Mouse (Mus musculus) CH12.LX (cell line): Measurements from ENCODE around the gene Tmem30b. TPM values are rescaled to one million over a fixed set of nuclear protein-coding genes. Genes with fewer than 3 reads are reported as not detected.
A peak's percentile ranks its signal among the peaks of the same experiment; 100 is the strongest.
"Not testable (repeated sequence)": the region's sequence is repeated elsewhere in the genome, so short reads cannot be mapped to it uniquely, and the experiment has no call there.

ENCODE experiments used
- DNase-seq: peaks from one replicate; pipeline ENCODE4 v3.0.0-alpha.2; 2013; ENCODE audit errors: extremely low read depth
- H3K27ac ChIP-seq: 2 replicates; pipeline ENCODE4 v1.5.1; 2012; ENCODE audit warnings: low read depth, mild to moderate bottlenecking, control low read depth, moderate library complexity; ENCODE audit not compliant: insufficient read depth
- H3K27me3 ChIP-seq: replicated peaks from 2 replicates; pipeline ENCODE3; 2012; ENCODE audit warnings: inconsistent platforms
- H3K36me3 ChIP-seq, 2 experiments: replicated peaks in 1 of 2; 2 replicates each; pipeline versions ENCODE3 to v1.6.1; 2012; ENCODE audit warnings: inconsistent platforms in 1 of 2, low read length in 1 of 2, mild to moderate bottlenecking in 1 of 2, mixed read lengths in 1 of 2, moderate library complexity in 1 of 2; ENCODE audit not compliant: control insufficient read depth in 1 of 2, insufficient read depth in 1 of 2
- H3K4me1 ChIP-seq, 2 experiments: 2 replicates each; pipeline ENCODE4 v1.6.1; 2012; ENCODE audit warnings: inconsistent platforms in 1 of 2, moderate library complexity in 1 of 2; ENCODE audit not compliant: insufficient read depth in 2 of 2, control insufficient read depth in 1 of 2
- H3K4me2 ChIP-seq: 2 replicates; pipeline ENCODE4 v1.6.1; 2012; ENCODE audit warnings: low read depth, mild to moderate bottlenecking, control low read depth; ENCODE audit not compliant: poor library complexity, insufficient read depth, severe bottlenecking
- H3K4me3 ChIP-seq, 3 experiments: fragments of 150-350 bp in 1 of 3; sonication (generic) in 1 of 3; replicated peaks in 1 of 3; 2 replicates each; pipeline versions ENCODE3 to v1.5.1; 2011 to 2012; ENCODE audit warnings: low read depth in 2 of 3, low read length in 2 of 3, mild to moderate bottlenecking in 2 of 3, moderate library complexity in 2 of 3, control low read depth in 1 of 3, improper control_type of control experiment in 1 of 3, inconsistent platforms in 1 of 3, mixed read lengths in 1 of 3; ENCODE audit not compliant: poor library complexity in 1 of 3
- H3K79me2 ChIP-seq: replicated peaks from 2 replicates; pipeline ENCODE4 v1.6.1; 2012; ENCODE audit warnings: mild to moderate bottlenecking, moderate library complexity; ENCODE audit not compliant: control insufficient read depth, poor library complexity, insufficient read depth, severe bottlenecking; ENCODE audit errors: extremely low read depth
- H3K9ac ChIP-seq: 2 replicates; pipeline ENCODE4 v1.6.1; 2012; ENCODE audit warnings: low read depth, mild to moderate bottlenecking, control low read depth, moderate library complexity; ENCODE audit not compliant: insufficient read depth
- H3K9me3 ChIP-seq: replicated peaks from 2 replicates; pipeline ENCODE3; 2012; ENCODE audit warnings: low read length, inconsistent platforms, mixed read lengths
- CHD1 ChIP-seq: IDR thresholded peaks from 2 replicates; pipeline ENCODE4 v1.6.1; 2012; ENCODE audit warnings: low read depth, low read length, improper control_type of control experiment, inconsistent platforms
- CTCF ChIP-seq, 2 experiments: IDR thresholded peaks in 1 of 2; conservative IDR thresholded peaks in 1 of 2; 2 replicates each; pipeline ENCODE4 v1.5.1; 2011 to 2012; ENCODE audit warnings: low read depth in 2 of 2, low read length in 2 of 2, improper control_type of control experiment in 1 of 2, inconsistent platforms in 1 of 2, mild to moderate bottlenecking in 1 of 2, moderate library complexity in 1 of 2
- EP300 ChIP-seq: IDR thresholded peaks from 2 replicates; pipeline ENCODE4 v1.6.1; 2011; ENCODE audit warnings: low read length, improper control_type of control experiment
- IRF4 ChIP-seq: IDR thresholded peaks from 2 replicates; pipeline ENCODE4 v1.6.1; 2014; ENCODE audit warnings: low read depth, mild to moderate bottlenecking, inconsistent platforms, low read length, improper control_type of control experiment
- MAFK ChIP-seq: IDR thresholded peaks from 2 replicates; pipeline ENCODE4 v1.6.1; 2011; ENCODE audit warnings: low read length, improper control_type of control experiment; ENCODE audit not compliant: insufficient replicate concordance
- MAZ ChIP-seq: IDR thresholded peaks from 2 replicates; pipeline ENCODE4 v1.6.1; 2012; ENCODE audit warnings: low read depth, mild to moderate bottlenecking, inconsistent platforms, low read length, improper control_type of control experiment, moderate library complexity
- MXI1 ChIP-seq: IDR thresholded peaks from 2 replicates; pipeline ENCODE4 v1.6.1; 2011; ENCODE audit warnings: mild to moderate bottlenecking, low read depth, low read length, improper control_type of control experiment
- MYC ChIP-seq: IDR thresholded peaks from 2 replicates; pipeline ENCODE4 v1.6.1; 2011; ENCODE audit warnings: low read depth, mild to moderate bottlenecking, improper control_type of control experiment, low read length
- NELFE ChIP-seq: IDR thresholded peaks from 2 replicates; pipeline ENCODE4 v1.6.1; 2011; ENCODE audit warnings: low read depth, low read length, improper control_type of control experiment
- TBP ChIP-seq: conservative IDR thresholded peaks from 2 replicates; pipeline ENCODE4 v1.6.1; 2011; ENCODE audit warnings: low read depth, low read length, improper control_type of control experiment
- TCF12 ChIP-seq: IDR thresholded peaks from 2 replicates; pipeline ENCODE4 v1.6.1; 2014; ENCODE audit warnings: low read depth, mild to moderate bottlenecking, inconsistent platforms, low read length, improper control_type of control experiment
- USF2 ChIP-seq: conservative IDR thresholded peaks from 2 replicates; pipeline ENCODE4 v1.6.1; 2011; ENCODE audit warnings: low read depth, low read length, improper control_type of control experiment
- dilution Hi-C: fragments of 300-500 bp; cut with MboI; formaldehyde crosslinking; loops from 2 replicates; pipeline ENCODE4 v1.14.3; 2020; ENCODE audit warnings: low sequenced_read_pairs; ENCODE audit not compliant: extremely low pct_unique_long_range_greater_than_20kb, extremely low pct_ligation_motif_present
- in situ Hi-C: fragments of 300-500 bp; cut with MboI; formaldehyde crosslinking; loops from 3 replicates; pipeline ENCODE4 v1.14.3; 2019; ENCODE audit warnings: low sequenced_read_pairs, low pct_ligation_motif_present, low pct_unique_long_range_greater_than_20kb, mixed read lengths
- polyA plus RNA-seq: library from polyadenylated mRNA; unstranded; fragments of >175 nt; gene quantifications from 2 replicates; pipeline ENCODE4 v1.2.1, GENCODE M21; 2012; ENCODE audit warnings: low read depth; ENCODE audit not compliant: insufficient read length
- total RNA-seq, 2 experiments: library from RNA; depleted of rRNA; stranded (reverse); fragments of 300-350 nt in 1 of 2; fragments of >200 nt in 1 of 2; gene quantifications; 2 replicates each; pipeline ENCODE4 v1.2.3; 2012 to 2014

The Tmem30b gene
- total and polyA plus RNA-seq, 3 experiments: not detected

- TF ChIP-seq USF2 (no peak), NELFE (no peak), MAFK (no peak), TBP (no peak), MYC (peak; percentile 42; the same call in 1 of the 2 replicates), IRF4 (no peak)
Observed at GRCm38 (mm10) chr12:73564795-73565619, 18.8 kb upstream of the Tmem30b start (continued).

- no peak overlapping the region for H3K4me3 ChIP-seq
- no peaks in the 10 kb centered on the region for H3K79me2 ChIP-seq
- no peak for TF ChIP-seq TCF12
- TF ChIP-seq TBP: no peak
- no peak for TF ChIP-seq MXI1
- TF ChIP-seq CHD1: no peak
- no peak for TF ChIP-seq MAZ
- H3K4me2 ChIP-seq: no peak overlapping the region
- 0 out of 4 replicates have a peak, but pooled peaks cover 0 to 3% of the 10 kb centered on the region in 2 experiments for H3K4me1 ChIP-seq
- dilution Hi-C loops (no loop called here), in situ Hi-C loops (loop anchor here (25.0 kb wide), 1 partner anchor 448 kb away; no protein-coding TSS in a partner anchor)
- H3K9ac ChIP-seq: no peak overlapping the region
- no peaks in the 10 kb centered on the region for H3K36me3 ChIP-seq
- no peaks in the 10 kb centered on the region for H3K27me3 ChIP-seq
- no peak for DNase-seq
- H3K9me3 ChIP-seq: no peaks in the 10 kb centered on the region
- H3K27ac ChIP-seq: no peak overlapping the region
Observed at GRCm38 (mm10) chr12:73564176-73564575, 18.0 kb upstream of the Tmem30b start.

GRCm38 (mm10) chr12:73563122-73563521 is 16.9 kb upstream of the Tmem30b start:
- H3K9ac ChIP-seq, H3K27ac ChIP-seq, H3K4me1 ChIP-seq, H3K4me2 ChIP-seq, dilution Hi-C loops, H3K9me3 ChIP-seq, H3K4me3 ChIP-seq, DNase-seq, H3K79me2 ChIP-seq, H3K27me3 ChIP-seq, H3K36me3 ChIP-seq: not testable (repeated sequence)
- in situ Hi-C loops: loop anchor here (25.0 kb wide), 1 partner anchor 449 kb away; no protein-coding TSS in a partner anchor

- Histone ChIP-seq H3K36me3 (no peaks in the 10 kb centered on the region), H3K27me3 (no peaks in the 10 kb centered on the region), H3K79me2 (no peaks in the 10 kb centered on the region), H3K9me3 (no peaks in the 10 kb centered on the region), H3K4me2 (no peak overlapping the region), H3K4me3 (no peak overlapping the region), H3K4me1 (0 out of 4 replicates have a peak, but pooled peaks cover 0 to 3% of the 10 kb centered on the region in 2 experiments), H3K27ac (no peak overlapping the region), H3K9ac (no peak overlapping the region)
- dilution Hi-C loops (no loop called here), in situ Hi-C loops (loop anchor here (25.0 kb wide), 1 partner anchor 452 kb away; no protein-coding TSS in a partner anchor)
- peak; percentile 28 to 62; a peak in 2 of 4 replicates for TF ChIP-seq CTCF (conservative IDR thresholded peaks at IDR 0.05 in 1 of 2, IDR thresholded peaks at IDR 0.05 in 1 of 2; ENCODE audit: low read depth in 2 of 2, low read length in 2 of 2)
- no peak for TF ChIP-seq EP300
- DNase-seq: peak; percentile 27
Observed at GRCm38 (mm10) chr12:73560091-73560490, 13.9 kb upstream of the Tmem30b start.
